Mouse (Mus musculus): Measurements from ENCODE around the gene Aurka.

Gene Aurka

GRCm38 (mm10) chr2:172328248-172328647 is 42.1 kb downstream of the Aurka start:
- DNase-seq = no peak

DNA sequence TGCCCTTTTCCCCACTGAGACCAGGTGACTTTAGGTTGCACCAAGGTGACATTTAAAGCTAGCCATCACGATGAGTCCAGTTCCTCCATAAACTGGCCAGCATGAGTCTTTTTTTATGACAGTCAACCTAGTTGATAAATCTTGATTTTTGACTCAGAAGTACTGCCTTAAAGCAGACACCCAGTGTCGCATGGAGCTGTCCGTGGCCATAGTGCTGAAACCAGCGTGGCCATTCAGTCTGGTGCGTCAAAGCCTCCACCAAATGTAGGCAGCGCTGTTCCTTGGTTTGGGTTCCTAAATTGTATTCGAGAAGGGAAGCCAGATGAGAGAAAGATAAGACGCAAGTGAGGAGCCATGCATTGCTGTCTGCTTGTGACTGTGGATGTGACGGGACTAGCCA is 49.5 kb downstream of the Aurka start:
- DNase-seq = peak; percentile 58 to 65

DNA sequence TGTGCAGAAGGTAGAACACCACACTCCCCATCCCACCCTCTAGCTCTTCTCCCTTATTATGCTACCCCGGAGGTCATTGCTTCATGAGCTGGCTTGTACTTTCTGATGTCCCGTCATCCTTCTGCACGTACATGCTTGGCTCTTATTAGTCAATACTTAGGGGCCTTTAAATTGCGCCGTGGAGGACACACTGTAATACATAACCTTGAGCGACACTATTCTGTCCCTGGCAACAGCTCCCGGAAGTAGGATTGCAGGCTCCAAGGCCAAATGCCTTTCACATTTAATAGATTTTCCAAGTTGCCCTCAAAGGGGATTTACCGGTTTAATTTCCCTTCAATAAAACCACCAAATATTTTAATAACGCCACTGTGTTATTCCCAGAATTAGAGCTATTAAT is 58.6 kb downstream of the Aurka start:
- DNase-seq = no peak

- no peak for DNase-seq
Observed at GRCm38 (mm10) chr2:172306544-172306943, 63.8 kb downstream of the Aurka start.

Data from kidney, postnatal 25 days (tissue).